Mouse (Mus musculus): Measurements from ENCODE around the gene Fam78a. TPM values are rescaled to one million over a fixed set of nuclear protein-coding genes. Genes with fewer than 3 reads are reported as not detected.

Gene Fam78a
- polyA plus RNA-seq, 1 experiment from 2014 or later: 1.7 TPM

DNA sequence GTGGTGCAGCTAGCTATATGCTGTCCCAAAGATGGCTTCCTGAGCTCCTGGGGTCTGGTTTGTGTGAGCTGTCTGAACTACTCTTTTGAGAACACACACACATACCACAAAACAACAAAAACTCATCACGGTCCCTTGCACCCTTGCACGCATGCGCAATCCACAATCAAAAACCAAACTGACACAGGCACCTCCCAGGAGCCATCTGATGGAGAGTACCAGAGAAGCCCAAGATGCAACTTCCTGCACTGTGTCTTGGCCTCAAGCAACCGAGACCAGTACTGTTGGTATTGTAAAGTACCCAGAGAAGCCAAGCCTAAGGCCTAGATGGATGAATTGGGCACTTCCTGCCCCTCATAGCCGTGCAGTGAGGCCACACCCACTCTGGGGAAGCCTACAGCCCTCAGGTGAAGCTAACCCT is 19.3 kb downstream of the Fam78a start:
- no peak for ATAC-seq (ENCODE audit: low FRiP score, low TSS enrichment)

GRCm38 (mm10) chr2:32064913-32065312 is 19.7 kb downstream of the Fam78a start:
- no peaks in the 10 kb centered on the region for H3K9me3 ChIP-seq (ENCODE audit: control insufficient read depth, low read length)
- H3K4me3 ChIP-seq (ENCODE audit: low read length): no peak overlapping the region
- H3K36me3 ChIP-seq (ENCODE audit: control insufficient read depth, insufficient read depth, low read length): no peaks in the 10 kb centered on the region
- WGBS: 73% methylated on average over 13 of the region's 13 CpGs
- H3K27me3 ChIP-seq (ENCODE audit: control insufficient read depth, insufficient read depth, low read length): 0 out of 2 replicates have a peak, but pooled peaks cover 4% of the 10 kb centered on the region
- no peaks in the 10 kb centered on the region for H3K4me1 ChIP-seq (ENCODE audit: control insufficient read depth, insufficient read depth, low read length)
- no peak overlapping the region for H3K4me2 ChIP-seq (replicated peaks; ENCODE audit: low read depth, low read length)
- no peak for ATAC-seq (ENCODE audit: low FRiP score, low TSS enrichment)
- H3K27ac ChIP-seq (ENCODE audit: low read depth, low read length): no peak overlapping the region
- H3K9ac ChIP-seq (ENCODE audit: low read depth, low read length): no peak overlapping the region

More for the DNA sequence above, 19.3 kb downstream of the Fam78a start:
- H3K9ac ChIP-seq (ENCODE audit: low read depth, low read length): no peak overlapping the region
- no peak overlapping the region for H3K4me3 ChIP-seq (ENCODE audit: low read length)
- H3K36me3 ChIP-seq (ENCODE audit: control insufficient read depth, insufficient read depth, low read length): no peaks in the 10 kb centered on the region
- 72% methylated on average over 5 of the region's 5 CpGs for WGBS
- H3K27me3 ChIP-seq (ENCODE audit: control insufficient read depth, insufficient read depth, low read length): 0 out of 2 replicates have a peak, but pooled peaks cover 4% of the 10 kb centered on the region
- no peaks in the 10 kb centered on the region for H3K9me3 ChIP-seq (ENCODE audit: control insufficient read depth, low read length)
- H3K27ac ChIP-seq (ENCODE audit: low read depth, low read length): no peak overlapping the region
- H3K4me1 ChIP-seq (ENCODE audit: control insufficient read depth, insufficient read depth, low read length): no peaks in the 10 kb centered on the region
- no peak overlapping the region for H3K4me2 ChIP-seq (replicated peaks; ENCODE audit: low read depth, low read length)

DNA sequence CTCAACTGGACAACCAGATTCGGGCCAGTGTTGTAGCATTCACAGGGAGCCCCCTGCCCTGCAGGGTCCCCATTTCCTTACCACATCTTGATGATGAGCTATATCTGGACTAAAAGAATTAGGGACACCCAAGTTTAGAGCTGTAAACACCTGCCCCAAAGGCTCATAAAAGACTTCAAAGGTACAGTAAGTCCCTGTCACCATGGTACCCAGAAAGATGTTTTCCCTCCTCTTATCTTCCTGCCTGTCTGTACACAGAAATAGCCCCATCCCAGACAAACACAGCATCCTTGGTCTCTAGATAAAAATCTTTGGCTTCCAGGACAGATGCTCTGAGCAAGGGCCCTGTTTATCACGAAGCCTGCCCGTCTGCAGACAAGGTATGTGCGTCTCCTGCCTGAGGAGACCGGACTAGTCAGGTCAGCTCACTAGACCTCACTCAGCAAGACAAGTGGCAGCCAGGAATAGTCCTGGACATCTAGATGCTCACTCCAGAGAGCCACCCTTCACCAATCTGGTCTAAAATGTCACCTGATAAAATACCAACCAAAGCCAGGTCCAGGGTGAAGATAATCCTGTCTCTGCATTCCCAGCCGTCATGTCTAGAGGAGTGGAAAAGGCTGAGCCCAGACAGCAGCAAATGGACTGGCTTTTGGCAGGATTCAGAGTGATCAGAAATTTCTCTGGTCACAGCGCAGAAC is 21.1 kb downstream of the Fam78a start:
- Histone ChIP-seq H3K4me1 (ENCODE audit: control insufficient read depth, insufficient read depth, low read length) (no peaks in the 10 kb centered on the region), H3K9me3 (ENCODE audit: control insufficient read depth, low read length) (no peaks in the 10 kb centered on the region), H3K4me2 (replicated peaks; ENCODE audit: low read depth, low read length) (no peak overlapping the region), H3K4me3 (ENCODE audit: low read length) (no peak overlapping the region), H3K27me3 (ENCODE audit: control insufficient read depth, insufficient read depth, low read length) (0 out of 2 replicates have a peak, but pooled peaks cover 4% of the 10 kb centered on the region), H3K9ac (ENCODE audit: low read depth, low read length) (no peak overlapping the region), H3K36me3 (ENCODE audit: control insufficient read depth, insufficient read depth, low read length) (no peaks in the 10 kb centered on the region), H3K27ac (ENCODE audit: low read depth, low read length) (no peak overlapping the region)
- ATAC-seq (ENCODE audit: low FRiP score, low TSS enrichment): no peak
- WGBS: 81% methylated on average over 7 of the region's 7 CpGs

DNA sequence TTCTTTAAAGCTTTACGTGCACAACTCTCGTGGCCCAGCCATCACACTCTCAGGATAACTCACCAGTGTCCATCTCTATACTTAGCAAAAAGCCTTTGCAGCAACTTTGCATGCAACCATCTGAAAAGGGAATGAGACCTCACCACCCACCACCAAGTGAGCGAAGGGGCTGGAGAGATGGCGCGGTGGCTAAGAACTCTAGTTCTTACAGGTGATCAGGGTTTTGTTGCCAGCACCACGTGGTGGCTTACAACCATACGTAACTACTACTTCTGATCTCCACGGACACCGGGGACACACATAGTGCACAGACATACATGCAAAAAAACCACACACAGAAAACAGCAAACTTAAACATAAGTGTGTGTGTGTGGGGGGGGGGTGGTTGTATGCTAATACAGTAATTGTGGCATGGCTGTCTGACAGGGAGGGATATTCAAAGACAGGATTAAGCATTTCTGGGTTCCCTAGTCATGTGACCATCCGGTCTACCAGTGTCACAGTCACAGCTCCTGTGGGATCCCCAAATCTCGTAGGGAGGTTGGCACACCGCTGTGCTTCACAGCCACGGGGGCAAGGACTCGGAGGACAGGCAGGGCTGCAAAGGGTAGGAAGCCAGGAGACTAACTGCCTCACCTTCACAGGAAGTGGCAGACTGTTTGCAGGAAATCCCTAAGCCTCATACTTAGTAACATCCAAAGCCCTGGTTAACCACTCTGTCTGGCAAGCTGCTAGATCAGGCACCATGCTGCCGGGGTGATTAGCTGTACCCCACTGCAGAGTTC is 21.8 kb downstream of the Fam78a start:
- no peak overlapping the region for H3K9ac ChIP-seq (ENCODE audit: low read depth, low read length)
- no peak overlapping the region for H3K4me3 ChIP-seq (ENCODE audit: low read length)
- H3K27me3 ChIP-seq (ENCODE audit: control insufficient read depth, insufficient read depth, low read length): no peaks in the 10 kb centered on the region
- 86% methylated on average over 15 of the region's 15 CpGs for WGBS
- H3K36me3 ChIP-seq (ENCODE audit: control insufficient read depth, insufficient read depth, low read length): no peaks in the 10 kb centered on the region
- H3K9me3 ChIP-seq (ENCODE audit: control insufficient read depth, low read length): no peaks in the 10 kb centered on the region
- no peak for ATAC-seq (ENCODE audit: low FRiP score, low TSS enrichment)
- no peak overlapping the region for H3K27ac ChIP-seq (ENCODE audit: low read depth, low read length)
- no peak overlapping the region for H3K4me2 ChIP-seq (replicated peaks; ENCODE audit: low read depth, low read length)
- H3K4me1 ChIP-seq (ENCODE audit: control insufficient read depth, insufficient read depth, low read length): no peaks in the 10 kb centered on the region

DNA sequence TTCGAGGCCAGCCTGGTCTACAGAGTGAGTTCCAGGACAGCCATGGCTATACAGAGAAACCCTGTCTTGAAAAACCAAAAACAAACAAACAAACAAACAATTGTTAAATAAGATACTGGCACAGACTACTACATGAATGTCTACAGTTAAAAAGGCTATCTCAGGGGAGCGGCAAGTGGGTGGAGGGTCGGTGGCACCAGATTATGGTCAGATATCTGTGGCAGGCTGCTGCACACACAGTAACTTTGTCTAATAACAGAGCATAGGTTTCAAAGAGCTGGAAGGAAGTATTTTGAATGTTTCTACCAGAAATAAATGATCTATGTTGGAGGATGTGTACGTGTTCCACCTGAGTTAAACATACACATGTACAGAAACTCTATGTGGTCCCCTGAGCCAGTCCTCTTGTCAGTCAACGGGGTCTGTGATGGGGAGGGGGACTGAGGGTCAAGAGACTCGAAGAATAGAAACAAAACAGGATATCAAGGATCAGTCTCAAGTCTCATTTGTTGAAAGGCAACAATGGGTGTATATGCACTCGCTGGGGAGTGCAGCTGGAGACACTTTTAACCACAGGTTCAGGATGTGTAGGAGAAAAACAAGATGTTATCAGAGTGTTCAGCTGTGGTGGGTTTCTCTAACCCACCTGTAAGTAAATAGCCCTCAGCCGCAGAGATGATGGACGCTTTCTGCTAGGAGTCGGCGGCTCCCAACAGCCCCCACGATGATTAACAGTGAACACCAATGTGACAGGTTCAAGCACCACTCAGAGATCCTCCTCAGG is 22.7 kb downstream of the Fam78a start:
- Histone ChIP-seq H3K27me3 (ENCODE audit: control insufficient read depth, insufficient read depth, low read length) (no peaks in the 10 kb centered on the region), H3K9ac (ENCODE audit: low read depth, low read length) (no peak overlapping the region), H3K9me3 (ENCODE audit: control insufficient read depth, low read length) (no peaks in the 10 kb centered on the region), H3K27ac (ENCODE audit: low read depth, low read length) (no peak overlapping the region), H3K4me3 (ENCODE audit: low read length) (no peak overlapping the region), H3K4me1 (ENCODE audit: control insufficient read depth, insufficient read depth, low read length) (no peaks in the 10 kb centered on the region), H3K36me3 (ENCODE audit: control insufficient read depth, insufficient read depth, low read length) (no peaks in the 10 kb centered on the region), H3K4me2 (replicated peaks; ENCODE audit: low read depth, low read length) (no peak overlapping the region)
- WGBS: 64% methylated on average over 12 of the region's 12 CpGs
- ATAC-seq (ENCODE audit: low FRiP score, low TSS enrichment): no peak

DNA sequence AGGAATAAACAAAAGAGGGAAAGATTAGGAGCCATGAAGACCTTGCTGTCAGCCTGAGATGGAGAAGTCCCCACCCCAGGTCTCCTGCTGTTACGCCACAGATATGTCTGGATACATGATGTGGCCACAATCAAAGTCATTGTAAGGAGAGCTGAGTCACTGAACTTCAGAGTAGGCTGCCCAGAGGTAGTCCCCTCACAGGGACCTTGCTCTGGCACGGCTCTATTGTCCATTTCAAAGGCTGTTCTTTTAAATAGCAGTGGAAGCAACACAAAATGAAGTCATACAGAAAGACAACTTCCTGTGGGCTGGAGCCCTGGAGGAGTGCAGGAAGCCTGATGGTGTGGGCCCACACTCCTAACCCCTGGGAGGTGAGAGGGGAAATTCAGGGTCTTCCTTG is 23.5 kb downstream of the Fam78a start:
- H3K27me3 ChIP-seq (ENCODE audit: control insufficient read depth, insufficient read depth, low read length): no peaks in the 10 kb centered on the region
- H3K36me3 ChIP-seq (ENCODE audit: control insufficient read depth, insufficient read depth, low read length): no peaks in the 10 kb centered on the region
- H3K4me1 ChIP-seq (ENCODE audit: control insufficient read depth, insufficient read depth, low read length): no peaks in the 10 kb centered on the region
- no peak for ATAC-seq (ENCODE audit: low FRiP score, low TSS enrichment)
- no peaks in the 10 kb centered on the region for H3K9me3 ChIP-seq (ENCODE audit: control insufficient read depth, low read length)
- WGBS: 76% methylated on average over 2 of the region's 2 CpGs
- H3K4me2 ChIP-seq (replicated peaks; ENCODE audit: low read depth, low read length): no peak overlapping the region
- H3K9ac ChIP-seq (ENCODE audit: low read depth, low read length): no peak overlapping the region
- H3K4me3 ChIP-seq (ENCODE audit: low read length): no peak overlapping the region
- H3K27ac ChIP-seq (ENCODE audit: low read depth, low read length): no peak overlapping the region

GRCm38 (mm10) chr2:32060228-32060805 is 24.3 kb downstream of the Fam78a start:
- 52% methylated on average over 6 of the region's 6 CpGs for whole genome bisulfite sequencing
- Histone ChIP-seq H3K36me3 (ENCODE audit: control insufficient read depth, insufficient read depth, low read length) (no peaks in the 10 kb centered on the region), H3K4me1 (ENCODE audit: control insufficient read depth, insufficient read depth, low read length) (no peaks in the 10 kb centered on the region), H3K9me3 (ENCODE audit: control insufficient read depth, low read length) (no peaks in the 10 kb centered on the region), H3K4me2 (replicated peaks; ENCODE audit: low read depth, low read length) (no peak overlapping the region), H3K27ac (ENCODE audit: low read depth, low read length) (no peak overlapping the region), H3K27me3 (ENCODE audit: control insufficient read depth, insufficient read depth, low read length) (no peaks in the 10 kb centered on the region), H3K9ac (ENCODE audit: low read depth, low read length) (no peak overlapping the region), H3K4me3 (ENCODE audit: low read length) (no peak overlapping the region)
- no peak for ATAC-seq (ENCODE audit: low FRiP score, low TSS enrichment)

DNA sequence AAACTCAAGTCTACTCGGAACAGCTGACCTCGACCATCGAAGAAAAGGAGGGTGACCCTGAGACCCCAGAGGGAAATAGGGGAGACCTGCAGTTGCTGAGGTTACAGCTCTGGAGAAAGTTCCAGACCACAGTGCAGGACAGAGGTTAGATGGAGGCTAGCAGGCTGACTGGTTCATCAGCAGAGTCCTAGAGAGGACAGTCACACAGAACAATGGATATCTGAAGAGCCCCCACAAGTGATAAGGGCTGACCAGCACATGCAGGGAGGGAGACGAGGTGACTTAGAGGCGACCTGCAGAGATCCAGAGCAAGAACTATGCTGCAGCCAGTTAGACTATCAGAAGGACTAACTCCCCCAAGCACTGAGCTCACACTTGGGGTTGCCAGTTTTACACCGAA is 25.0 kb downstream of the Fam78a start:
- no peaks in the 10 kb centered on the region for H3K36me3 ChIP-seq (ENCODE audit: control insufficient read depth, insufficient read depth, low read length)
- H3K9me3 ChIP-seq (ENCODE audit: control insufficient read depth, low read length): no peaks in the 10 kb centered on the region
- H3K4me2 ChIP-seq (replicated peaks; ENCODE audit: low read depth, low read length): no peak overlapping the region
- no peaks in the 10 kb centered on the region for H3K4me1 ChIP-seq (ENCODE audit: control insufficient read depth, insufficient read depth, low read length)
- WGBS: 64% methylated on average over 6 of the region's 6 CpGs
- no peak for ATAC-seq (ENCODE audit: low FRiP score, low TSS enrichment)
- no peaks in the 10 kb centered on the region for H3K27me3 ChIP-seq (ENCODE audit: control insufficient read depth, insufficient read depth, low read length)
- H3K4me3 ChIP-seq (ENCODE audit: low read length): no peak overlapping the region
- H3K9ac ChIP-seq (ENCODE audit: low read depth, low read length): no peak overlapping the region
- no peak overlapping the region for H3K27ac ChIP-seq (ENCODE audit: low read depth, low read length)
